In the genomic region with DNA sequence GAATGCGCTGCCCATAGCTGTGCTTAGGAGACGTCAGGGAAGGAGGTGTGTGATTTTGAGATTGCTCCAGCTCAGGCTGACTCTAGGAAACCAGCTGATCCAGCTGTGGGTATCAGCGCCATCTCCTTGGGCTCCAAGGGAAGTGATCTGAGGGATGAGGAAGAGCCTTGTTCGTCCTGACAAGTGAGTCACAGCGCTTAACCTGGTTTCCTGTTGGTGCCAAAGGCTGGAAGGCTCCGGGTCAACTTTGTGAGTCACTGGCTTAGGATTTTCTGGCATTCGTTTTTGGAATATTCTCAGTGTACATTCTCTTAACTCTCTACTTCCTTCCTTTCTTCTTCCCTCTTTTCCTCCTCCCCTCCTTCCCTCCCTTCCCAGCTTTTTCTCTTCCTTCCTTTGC, we compare ENCODE assay signal across 26 mouse cellular contexts. TPM values are rescaled to one million over a fixed set of nuclear protein-coding genes. Genes with fewer than 3 reads are reported as not detected.
DNase-seq lines count a peak whose midpoint lies in the region; ATAC-seq and TF ChIP-seq lines count a peak whose summit lies in the region.
"Had no signal": no experiment of that assay in that cellular context is flagged by ENCODE, and none has a peak within 500 bp of the region (broad histone marks: within the 10 kb centered on the region; RNA-seq: fewer than 3 reads in every experiment).

No protein-coding gene starts in this region.

- ATAC-seq in midbrain, postnatal 0 days (ENCODE audit: low FRiP score) = no peak
- no peak for ATAC-seq in Patski
- ATAC-seq in granulocyte monocyte progenitor cell, adult 5-6 weeks (replicated peaks; ENCODE audit: poor library complexity, severe bottlenecking) = 0 out of 2 replicates have a peak, but pooled peaks have one; percentile 9
- ATAC-seq: forebrain, postnatal 0 days; hindbrain, postnatal 0 days; intestine, embryonic 15.5 days had no signal

- POLR2A ChIA-PET in Patski (lab: Charles Lee) = no interaction called here

- peaks cover 17% of the 10 kb centered on the region for H3K4me1 ChIP-seq in midbrain, embryonic 10.5 days
- no peaks in the 10 kb centered on the region for H3K4me1 ChIP-seq in midbrain, postnatal 0 days (ENCODE audit: insufficient read depth, low read length)
- H3K4me1 ChIP-seq: intestine, embryonic 15.5 days; limb, embryonic 13.5 days; lung, embryonic 15.5 days had no signal

- H3K36me3 ChIP-seq in midbrain, embryonic 10.5 days = no peaks in the 10 kb centered on the region
- H3K36me3 ChIP-seq in midbrain, postnatal 0 days (ENCODE audit: insufficient read depth, low read length) = no peaks in the 10 kb centered on the region
- H3K36me3 ChIP-seq: intestine, embryonic 15.5 days; limb, embryonic 13.5 days; lung, embryonic 15.5 days; midbrain, embryonic 12.5 days had no signal

- DNase-seq in adrenal gland, adult 2 months = peak; percentile 23
- no peak for DNase-seq in adrenal gland, postnatal 10 days
- DNase-seq in midbrain, embryonic 10.5 days (ENCODE audit: low spot score) = no peak
- DNase-seq in midbrain, postnatal 0 days (ENCODE audit: low spot score) = no peak
- peak; percentile 41 for DNase-seq in Patski (ENCODE audit: low read depth, low spot score)
- no peak for DNase-seq in retina, postnatal 1 day
- DNase-seq in ovary, adult 18-20 months (ENCODE audit: low spot score) = no peak
- DNase-seq: adrenal gland, postnatal 14 days; cerebellum, adult 8-10 months; cerebellum, postnatal 25 days; forebrain, postnatal 0 days; gastrocnemius, postnatal 14 days; heart, adult 2 months; heart, postnatal 14 days; kidney, adult 2 months; kidney, postnatal 4 days; right cerebral cortex, postnatal 25 days; thymus, adult 18-20 months; thymus, postnatal 25 days had no signal

- in situ Hi-C loops in Patski (cut with MboI; ENCODE audit: low pct_unique_long_range_greater_than_20kb) = no loop called here

- no peaks in the 10 kb centered on the region for H3K9me3 ChIP-seq in midbrain, embryonic 10.5 days (replicated peaks)
- no peaks in the 10 kb centered on the region for H3K9me3 ChIP-seq in midbrain, postnatal 0 days (ENCODE audit: low read length)
- H3K9me3 ChIP-seq: intestine, embryonic 15.5 days; lung, embryonic 15.5 days; midbrain, embryonic 12.5 days had no signal

- no peak for TF ChIP-seq CTCF in midbrain, postnatal 0 days (IDR thresholded peaks at IDR 0.05)
- TF ChIP-seq CTCF in Patski (IDR thresholded peaks at IDR 0.05) = no peak

- H3K4me3 ChIP-seq in midbrain, embryonic 10.5 days = no peak overlapping the region
- H3K4me3 ChIP-seq in midbrain, postnatal 0 days (ENCODE audit: low read depth, low read length) = no peak overlapping the region
- H3K4me3 ChIP-seq: heart, adult 2 months; intestine, embryonic 15.5 days; limb, embryonic 13.5 days; lung, embryonic 15.5 days; midbrain, embryonic 12.5 days had no signal

- CTCF ChIA-PET in Patski (lab: Charles Lee) = no interaction called here

- no peak overlapping the region for H3K9ac ChIP-seq in midbrain, postnatal 0 days (replicated peaks; ENCODE audit: low read length, poor library complexity, severe bottlenecking)
- H3K9ac ChIP-seq: forebrain, postnatal 0 days; intestine, embryonic 15.5 days; limb, embryonic 13.5 days; lung, embryonic 15.5 days; midbrain, embryonic 12.5 days had no signal

- H3K4me2 ChIP-seq in midbrain, postnatal 0 days (ENCODE audit: low read depth, low read length, poor library complexity, severe bottlenecking) = no peak overlapping the region
- H3K4me2 ChIP-seq: intestine, embryonic 15.5 days; limb, embryonic 13.5 days; liver, embryonic 11.5 days; lung, embryonic 15.5 days; midbrain, embryonic 12.5 days had no signal

- WGBS in midbrain, embryonic 10.5 days = 76% methylated on average over 7 of the region's 7 CpGs
- WGBS in midbrain, postnatal 0 days = 82% methylated on average over 7 of the region's 7 CpGs

- H3K27ac ChIP-seq in midbrain, embryonic 10.5 days (replicated peaks) = peak overlapping the region; percentile 20; the same call in 1 of the 2 replicates
- no peak overlapping the region for H3K27ac ChIP-seq in midbrain, postnatal 0 days (ENCODE audit: low read depth, low read length)
- H3K27ac ChIP-seq: heart, adult 2 months; hindbrain, postnatal 0 days; intestine, embryonic 15.5 days; limb, embryonic 13.5 days; lung, embryonic 15.5 days; midbrain, embryonic 12.5 days had no signal

- peaks cover 9% of the 10 kb centered on the region; the same call in 1 of the 2 replicates for H3K27me3 ChIP-seq in midbrain, embryonic 10.5 days (ENCODE audit: low read depth, poor library complexity, severe bottlenecking)
- H3K27me3 ChIP-seq in midbrain, postnatal 0 days (ENCODE audit: insufficient read depth, low read length) = no peaks in the 10 kb centered on the region
- no peaks in the 10 kb centered on the region for H3K27me3 ChIP-seq in Patski
- H3K27me3 ChIP-seq: intestine, embryonic 15.5 days; limb, embryonic 13.5 days; lung, embryonic 15.5 days; midbrain, embryonic 12.5 days had no signal

RNA-seq across cellular contexts. Expression of a gene that starts 48.4 kb away (rescaled TPM):
- 10 to 100 TPM in 1 of 2 experiments, 1 to 10 TPM in 1; 7.7 to 17.6 TPM for total RNA-seq in adrenal gland, adult 2 months (2021)
- 11.0 and 12.4 TPM in 2 replicates for polyA plus RNA-seq in adrenal gland, adult 2 months (2012; rRNA removed)
- 10 to 100 TPM; 21.6 to 25.3 TPM for total RNA-seq in adrenal gland, postnatal 10 days (2021)
- 13.4 and 13.9 TPM in 2 replicates for polyA plus RNA-seq in midbrain, embryonic 10.5 days (2016; fragmentation: Nextera tagmentation; extraction: Ambion mirVana)
- total RNA-seq in midbrain, postnatal 0 days (2014; rRNA removed) = 76.3 and 90.8 TPM in 2 replicates
- 16.6 and 22.6 TPM in 2 replicates for polyA plus RNA-seq in midbrain, postnatal 0 days (2015; fragmentation: Nextera tagmentation; extraction: Ambion mirVana)
- polyA plus RNA-seq in Patski (2021) = 45.8 TPM
- total RNA-seq in granulocyte monocyte progenitor cell, adult 5-6 weeks (2014; fragmentation: Nextera tagmentation) = 0.37 and 2.0 TPM in 2 replicates
- total RNA-seq in granulocyte monocyte progenitor cell, adult 5-6 weeks (2017) = not detected in 2 replicates

Comparison
In these comparisons a context has a peak if more than half of its experiments do, and no peak if none do; other contexts are left out.
1. DNase-seq: peak in adrenal gland, adult 2 months (single experiment) and Patski (single experiment); none in adrenal gland, postnatal 10 days (single experiment), midbrain, embryonic 10.5 days (single experiment), midbrain, postnatal 0 days (single experiment), retina, postnatal 1 day (single experiment) and ovary, adult 18-20 months (single experiment).